Comparison of ENCODE assay signal across 8 mouse cellular contexts in genomic region chr14:34500309-34500708, GRCm38 (mm10). TPM values are rescaled to one million over a fixed set of nuclear protein-coding genes. Genes with fewer than 3 reads are reported as not detected.
DNase-seq lines count a peak whose midpoint lies in the region; ATAC-seq and TF ChIP-seq lines count a peak whose summit lies in the region.
"Had no signal": no experiment of that assay in that cellular context is flagged by ENCODE, and none has a peak within 500 bp of the region (broad histone marks: within the 10 kb centered on the region; RNA-seq: fewer than 3 reads in every experiment).

No protein-coding gene starts in this region.

- H3K4me3 ChIP-seq in left cerebral cortex, adult 2 months = peak overlapping the region; percentile 76; the same call in 1 of the 2 replicates
- H3K4me3 ChIP-seq in forebrain, embryonic 12.5 days (replicated peaks) = peak overlapping the region; percentile 89
- peak overlapping the region; percentile 84 for H3K4me3 ChIP-seq in intestine, postnatal 0 days (ENCODE audit: low read depth, low read length)
- H3K4me3 ChIP-seq in small intestine, adult 2 months (ENCODE audit: low read depth, low read length) = no peak overlapping the region

- no peak for ATAC-seq in forebrain, embryonic 12.5 days (ENCODE audit: low FRiP score)
- no peak for ATAC-seq in intestine, postnatal 0 days
- ATAC-seq in activated CD4-positive, CD25-positive, alpha-beta regulatory T cell, adult 4 months = no peak

- H3K36me3 ChIP-seq in forebrain, embryonic 12.5 days (replicated peaks) = no peaks in the 10 kb centered on the region
- H3K36me3 ChIP-seq in intestine, postnatal 0 days (ENCODE audit: control insufficient read depth, insufficient read depth) = no peaks in the 10 kb centered on the region
- no peaks in the 10 kb centered on the region for H3K36me3 ChIP-seq in small intestine, adult 2 months (ENCODE audit: control insufficient read depth, insufficient read depth, low read length)

- 1% methylated on average over 4 of the region's 4 CpGs for WGBS in forebrain, embryonic 12.5 days
- 14% methylated on average over 4 of the region's 4 CpGs for WGBS in intestine, postnatal 0 days
- WGBS in small intestine, adult 2 months = 8% methylated on average over 4 of the region's 4 CpGs

- intact Hi-C loops in left cerebral cortex, adult 2 months (cut with DNase I) = loop anchor here (2.0 to 5.0 kb wide), 2 partner anchors 42 to 172 kb away; partner anchors contain the start of gene Wapl
- intact Hi-C loops in left cerebral cortex, postnatal 25 days (cut with DNase I) = no loop called here

- H3K9ac ChIP-seq in forebrain, embryonic 12.5 days = no peak overlapping the region
- no peak overlapping the region for H3K9ac ChIP-seq in intestine, postnatal 0 days (ENCODE audit: low read depth, low read length)

- TF ChIP-seq POLR2A in small intestine, adult 2 months (IDR thresholded peaks at IDR 0.05; ENCODE audit: low read depth, low read length) = no peak

- H3K4me1 ChIP-seq in forebrain, embryonic 12.5 days = peaks cover 42% of the 10 kb centered on the region
- H3K4me1 ChIP-seq in intestine, postnatal 0 days (replicated peaks; ENCODE audit: control insufficient read depth, insufficient read depth, low read length) = 0 out of 2 replicates have a peak, but pooled peaks cover 9% of the 10 kb centered on the region
- H3K4me1 ChIP-seq in small intestine, adult 2 months (ENCODE audit: control insufficient read depth, insufficient read depth, insufficient read length, low read length) = peaks cover 6% of the 10 kb centered on the region

- H3K4me2 ChIP-seq in forebrain, embryonic 12.5 days = peak overlapping the region; percentile 64
- H3K4me2 ChIP-seq in intestine, postnatal 0 days (replicated peaks; ENCODE audit: low read depth) = peak overlapping the region; percentile 35

- no peaks in the 10 kb centered on the region for H3K27me3 ChIP-seq in forebrain, embryonic 12.5 days
- no peaks in the 10 kb centered on the region for H3K27me3 ChIP-seq in intestine, postnatal 0 days (replicated peaks; ENCODE audit: control insufficient read depth, insufficient read depth, low read length)
- no peaks in the 10 kb centered on the region for H3K27me3 ChIP-seq in small intestine, adult 2 months (ENCODE audit: control insufficient read depth, insufficient read depth, low read length)

- no peak overlapping the region for H3K27ac ChIP-seq in left cerebral cortex, adult 2 months
- H3K27ac ChIP-seq in forebrain, embryonic 12.5 days = no peak overlapping the region
- no peak overlapping the region for H3K27ac ChIP-seq in intestine, postnatal 0 days (ENCODE audit: low read depth, low read length)
- H3K27ac ChIP-seq in small intestine, adult 2 months (ENCODE audit: insufficient read depth, low read depth, low read length) = 0 out of 2 replicates have a peak overlapping the region, but pooled peaks have one; percentile 4

- no peak for DNase-seq in left cerebral cortex, adult 2 months (ENCODE audit: extremely low spot score in 1 of 2, low spot score in 2 of 2)
- DNase-seq in left cerebral cortex, postnatal 25 days (ENCODE audit: low spot score in 2 of 2) = no peak
- no peak for DNase-seq in right cerebral cortex, adult 18-20 months

- TF ChIP-seq CTCF in left cerebral cortex, adult 2 months (IDR thresholded peaks at IDR 0.05) = no peak
- no peak for TF ChIP-seq CTCF in intestine, postnatal 0 days (IDR thresholded peaks at IDR 0.05; ENCODE audit: low read depth)
- no peak for TF ChIP-seq CTCF in small intestine, adult 2 months (IDR thresholded peaks at IDR 0.05; ENCODE audit: extremely low read depth, insufficient read length, insufficient replicate concordance, low read depth, low read length)

- no peaks in the 10 kb centered on the region for H3K9me3 ChIP-seq in forebrain, embryonic 12.5 days
- H3K9me3 ChIP-seq in intestine, postnatal 0 days (ENCODE audit: control insufficient read depth) = no peaks in the 10 kb centered on the region

RNA-seq across cellular contexts. Expression of gene Bmpr1a, which starts 2.8 kb away (rescaled TPM):
- total RNA-seq in left cerebral cortex, adult 2 months (2021) = 10 to 100 TPM; 31.0 to 35.9 TPM
- total RNA-seq in left cerebral cortex, postnatal 25 days (2021) = 10 to 100 TPM; 33.5 to 35.0 TPM
- 47.5 and 49.5 TPM in 2 replicates for polyA plus RNA-seq in forebrain, embryonic 12.5 days (2016; fragmentation: Nextera tagmentation; extraction: Ambion mirVana)
- 18.8 and 19.3 TPM in 2 replicates for polyA plus RNA-seq in intestine, postnatal 0 days (2015; fragmentation: Nextera tagmentation; extraction: Ambion mirVana)
- polyA plus RNA-seq in small intestine, adult 2 months (2012; rRNA removed) = 2.4 and 3.3 TPM in 2 replicates
- polyA plus RNA-seq in activated CD4-positive, CD25-positive, alpha-beta regulatory T cell, adult 4 months (2017; shearing (Covaris generic)) = under 1 TPM; 0.38 to 0.40 TPM

RNA-seq across cellular contexts. Expression of gene 9230112D13Rik, which starts 22.3 kb away (rescaled TPM):
- total RNA-seq in left cerebral cortex, adult 2 months (2021) = not detected
- not detected for total RNA-seq in left cerebral cortex, postnatal 25 days (2021)
- not detected in 2 replicates for polyA plus RNA-seq in forebrain, embryonic 12.5 days (2016; fragmentation: Nextera tagmentation; extraction: Ambion mirVana)
- polyA plus RNA-seq in intestine, postnatal 0 days (2015; fragmentation: Nextera tagmentation; extraction: Ambion mirVana) = not detected in 2 replicates
- not detected in 2 replicates for polyA plus RNA-seq in small intestine, adult 2 months (2012; rRNA removed)
- not detected for polyA plus RNA-seq in activated CD4-positive, CD25-positive, alpha-beta regulatory T cell, adult 4 months (2017; shearing (Covaris generic))
- total RNA-seq: layer of hippocampus, postnatal 25 days had no signal
